ENCODE assay signal across 8 mouse cellular contexts in the genomic region with DNA sequence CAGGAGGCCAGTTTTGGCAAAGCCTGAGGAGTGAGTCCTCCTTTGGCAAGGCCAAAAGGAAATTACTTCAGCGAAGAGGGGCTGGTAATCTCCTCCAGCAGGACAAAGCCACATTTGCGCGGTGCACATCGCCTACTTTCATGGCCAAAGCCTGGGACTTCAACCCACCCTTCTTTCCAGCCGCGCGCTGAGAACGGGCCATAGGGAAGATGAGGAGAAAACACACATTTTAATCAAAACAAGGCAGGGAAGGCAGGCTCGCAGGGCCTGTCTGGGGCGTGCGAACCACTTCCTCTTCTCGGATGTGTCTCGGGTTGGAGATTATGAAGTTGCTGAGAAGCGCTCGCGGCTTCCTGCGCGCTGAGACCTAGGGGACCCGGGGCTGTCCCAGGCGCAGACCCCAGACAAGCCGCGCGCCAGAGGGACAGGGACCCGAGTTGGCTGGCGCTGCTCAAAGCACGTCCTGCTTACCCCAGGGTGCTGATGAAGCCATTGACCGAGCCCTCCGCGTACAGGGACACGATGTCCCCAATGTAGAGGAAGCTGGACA. TPM values are rescaled to one million over a fixed set of nuclear protein-coding genes. Genes with fewer than 3 reads are reported as not detected.
DNase-seq lines count a peak whose midpoint lies in the region; ATAC-seq and TF ChIP-seq lines count a peak whose summit lies in the region.

No protein-coding gene starts in this region.

- ATAC-seq in activated CD4-positive, CD25-positive, alpha-beta regulatory T cell, adult 4 months = peak; percentile 75
- peak; percentile 49 for ATAC-seq in heart, embryonic 14.5 days (ENCODE audit: insufficient number of reproducible peaks, insufficient read depth, low FRiP score, low read depth)
- ATAC-seq in kidney, postnatal 0 days (replicated peaks; ENCODE audit: low FRiP score, low read depth) = peak; percentile 24; the same call in 1 of the 2 replicates
- ATAC-seq in lung, postnatal 0 days = peak; percentile 21

- peak overlapping the region; percentile 79 for H3K4me3 ChIP-seq in embryonic fibroblast, embryonic 13.5 days (ENCODE audit: insufficient read depth, low read length)
- H3K4me3 ChIP-seq in heart, embryonic 14.5 days (ENCODE audit: control insufficient read depth in 1 of 2, insufficient read depth in 1 of 2, low read depth in 1 of 2, low read length in 2 of 2) = peak overlapping the region; percentile 69 to 77
- peak overlapping the region; percentile 69 for H3K4me3 ChIP-seq in kidney, postnatal 0 days (replicated peaks; ENCODE audit: low read depth, low read length)
- H3K4me3 ChIP-seq in lung, postnatal 0 days (ENCODE audit: low read depth, low read length) = peak overlapping the region; percentile 58

- under 1% methylated on average over 30 of the region's 30 CpGs for WGBS in heart, embryonic 14.5 days
- 1% methylated on average over 30 of the region's 30 CpGs for WGBS in kidney, postnatal 0 days
- 3% methylated on average over 30 of the region's 30 CpGs for WGBS in lung, postnatal 0 days

- 0 out of 2 replicates have a peak, but pooled peaks cover 2% of the 10 kb centered on the region for H3K4me1 ChIP-seq in embryonic fibroblast, embryonic 13.5 days (ENCODE audit: control insufficient read depth, insufficient read depth, low read length)
- H3K4me1 ChIP-seq in heart, embryonic 14.5 days (ENCODE audit: control insufficient read depth in 2 of 2, insufficient read depth in 2 of 2, low read length in 2 of 2) = peaks cover 19 to 26% of the 10 kb centered on the region in 2 experiments
- no peaks in the 10 kb centered on the region; the same call in 1 of the 2 replicates for H3K4me1 ChIP-seq in kidney, postnatal 0 days (replicated peaks; ENCODE audit: insufficient read depth, low read length)
- H3K4me1 ChIP-seq in lung, postnatal 0 days (ENCODE audit: insufficient read depth, low read depth, low read length) = peaks cover 8% of the 10 kb centered on the region; the same call in 1 of the 2 replicates

- no peaks in the 10 kb centered on the region for H3K36me3 ChIP-seq in heart, embryonic 14.5 days (ENCODE audit: control insufficient read depth, insufficient read depth, low read length)
- H3K36me3 ChIP-seq in kidney, postnatal 0 days (ENCODE audit: insufficient read depth, low read length) = no peaks in the 10 kb centered on the region
- H3K36me3 ChIP-seq in lung, postnatal 0 days (ENCODE audit: insufficient read depth, low read length) = no peaks in the 10 kb centered on the region

- peak overlapping the region; percentile 88 for H3K9ac ChIP-seq in heart, embryonic 14.5 days (ENCODE audit: low read length)
- H3K9ac ChIP-seq in kidney, postnatal 0 days (ENCODE audit: low read depth, low read length) = peak overlapping the region; percentile 81
- H3K9ac ChIP-seq in lung, postnatal 0 days (replicated peaks; ENCODE audit: low read depth) = peak overlapping the region; percentile 73

- no peak for TF ChIP-seq POLR2A in embryonic fibroblast, embryonic 13.5 days (IDR thresholded peaks at IDR 0.05; ENCODE audit: low read depth, low read length)

- H3K27ac ChIP-seq in embryonic fibroblast, embryonic 13.5 days (ENCODE audit: insufficient read depth, low read length) = peak overlapping the region; percentile 0; the same call in 1 of the 2 replicates
- peak overlapping the region; percentile 82 to 94 for H3K27ac ChIP-seq in heart, embryonic 14.5 days (replicated peaks in 1 of 2; ENCODE audit: control insufficient read depth in 1 of 2, insufficient read depth in 1 of 2, low read depth in 2 of 2, low read length in 2 of 2)
- H3K27ac ChIP-seq in kidney, postnatal 0 days = peak overlapping the region; percentile 81
- H3K27ac ChIP-seq in lung, postnatal 0 days (ENCODE audit: low read length) = peak overlapping the region; percentile 89

- no peaks in the 10 kb centered on the region for H3K9me3 ChIP-seq in heart, embryonic 14.5 days (ENCODE audit: control insufficient read depth, low read length)
- H3K9me3 ChIP-seq in kidney, postnatal 0 days (replicated peaks; ENCODE audit: low read length) = no peaks in the 10 kb centered on the region
- no peaks in the 10 kb centered on the region for H3K9me3 ChIP-seq in lung, postnatal 0 days (ENCODE audit: low read length)

- peak overlapping the region; percentile 91 for H3K4me2 ChIP-seq in heart, embryonic 14.5 days (ENCODE audit: low read length)
- peak overlapping the region; percentile 98 for H3K4me2 ChIP-seq in kidney, postnatal 0 days (ENCODE audit: low read length)
- peak overlapping the region; percentile 93 for H3K4me2 ChIP-seq in lung, postnatal 0 days (replicated peaks; ENCODE audit: low read depth, low read length)

- peak; percentile 77 for DNase-seq in CD4-positive helper T cell, adult 2 months (ENCODE audit: low read depth, low spot score)
- DNase-seq in kidney, postnatal 0 days (ENCODE audit: low spot score) = peak; percentile 58
- DNase-seq in lung, postnatal 0 days (ENCODE audit: low spot score) = peak; percentile 65
- peak; percentile 17 for DNase-seq in ovary, adult 18-20 months (ENCODE audit: low spot score)
- DNase-seq in thymus, postnatal 36 days = peak; percentile 81 to 85

- TF ChIP-seq EP300 in lung, postnatal 0 days (IDR thresholded peaks at IDR 0.05) = no peak

- no peaks in the 10 kb centered on the region for H3K27me3 ChIP-seq in heart, embryonic 14.5 days (ENCODE audit: control insufficient read depth, insufficient read depth, low read length)
- no peaks in the 10 kb centered on the region for H3K27me3 ChIP-seq in kidney, postnatal 0 days (ENCODE audit: insufficient read depth, low read length)
- no peaks in the 10 kb centered on the region for H3K27me3 ChIP-seq in lung, postnatal 0 days (replicated peaks; ENCODE audit: insufficient read depth, low read length)

- TF ChIP-seq CTCF in embryonic fibroblast, embryonic 13.5 days (IDR thresholded peaks at IDR 0.05; ENCODE audit: borderline replicate concordance, insufficient read depth, low read length) = no peak
- TF ChIP-seq CTCF in kidney, postnatal 0 days (IDR thresholded peaks at IDR 0.05; ENCODE audit: low read depth) = no peak
- TF ChIP-seq CTCF in lung, postnatal 0 days (IDR thresholded peaks at IDR 0.05) = no peak; the same call in 1 of the 2 replicates

RNA-seq across cellular contexts. Expression of gene Itpr2, which starts 0.6 kb away (rescaled TPM):
- polyA plus RNA-seq in activated CD4-positive, CD25-positive, alpha-beta regulatory T cell, adult 4 months (2017; shearing (Covaris generic)) = 10 to 100 TPM; 69.2 to 77.7 TPM
- 7.7 and 12.8 TPM in 2 replicates for polyA plus RNA-seq in embryonic fibroblast, embryonic 13.5 days (2011; ENCODE audit: insufficient read length, low read depth, missing spikeins)
- 43.4 and 46.1 TPM in 2 replicates for polyA plus RNA-seq in heart, embryonic 14.5 days (2014; fragmentation: Nextera tagmentation; extraction: Ambion mirVana)
- polyA plus RNA-seq in kidney, postnatal 0 days (2015; fragmentation: Nextera tagmentation; extraction: Ambion mirVana) = 17.3 and 17.4 TPM in 2 replicates
- 15.7 and 23.2 TPM in 2 replicates for polyA plus RNA-seq in lung, postnatal 0 days (2015; fragmentation: Nextera tagmentation; extraction: Ambion mirVana)

Comparison
In these comparisons a context has a peak if more than half of its experiments do, and no peak if none do; other contexts are left out.
1. Peak in every context shown above with its lines: DNase-seq, ATAC-seq, H3K4me3 ChIP-seq and H3K27ac ChIP-seq.
2. DNase-seq: peak in every context shown above with its lines; median percentile 83 in thymus, postnatal 36 days; 77 in CD4-positive helper T cell, adult 2 months; 65 in lung, postnatal 0 days; 58 in kidney, postnatal 0 days; 17 in ovary, adult 18-20 months.
3. ATAC-seq: peak in every context shown above with its lines; median percentile 75 in activated CD4-positive, CD25-positive, alpha-beta regulatory T cell, adult 4 months; 49 in heart, embryonic 14.5 days; 24 in kidney, postnatal 0 days; 21 in lung, postnatal 0 days.
4. H3K27ac ChIP-seq: peak in every context shown above with its lines; median percentile 89 in lung, postnatal 0 days; 88 in heart, embryonic 14.5 days; 81 in kidney, postnatal 0 days; 0 in embryonic fibroblast, embryonic 13.5 days.